Mouse (Mus musculus): ENCODE data around the gene Il4ra. TPM values are rescaled to one million over a fixed set of nuclear protein-coding genes. Genes with fewer than 3 reads are reported as not detected.

Il4ra gene
- polyA plus RNA-seq, 1 experiment from 2014 or later: 13.1 TPM

- no peak overlapping the region for H3K27ac ChIP-seq (ENCODE audit: low read length)
- H3K4me1 ChIP-seq (ENCODE audit: insufficient read depth, low read length): peaks cover 13% of the 10 kb centered on the region; the same call in 1 of the 2 replicates
- no peak overlapping the region for H3K9ac ChIP-seq (replicated peaks; ENCODE audit: low read length)
- H3K36me3 ChIP-seq (ENCODE audit: insufficient read depth, low read length): peaks cover 23% of the 10 kb centered on the region; the same call in 1 of the 2 replicates
- H3K4me3 ChIP-seq (ENCODE audit: low read length): no peak overlapping the region
- no peaks in the 10 kb centered on the region for H3K9me3 ChIP-seq (ENCODE audit: low read length)
- H3K27me3 ChIP-seq (ENCODE audit: insufficient read depth, low read length): no peaks in the 10 kb centered on the region
- no peak for ATAC-seq (ENCODE audit: low FRiP score, low TSS enrichment)
- 58% methylated on average over 12 of the region's 12 CpGs for WGBS
- no peak overlapping the region for H3K4me2 ChIP-seq (replicated peaks; ENCODE audit: low read depth, low read length)
These were observed 13.8 kb downstream of the Il4ra start for GRCm38 (mm10) chr7:125565516-125566285.

- peaks cover 6% of the 10 kb centered on the region; the same call in 1 of the 2 replicates for H3K4me1 ChIP-seq (ENCODE audit: insufficient read depth, low read length)
- ATAC-seq (ENCODE audit: low FRiP score, low TSS enrichment): 0 out of 2 replicates have a peak, but pooled peaks have one; percentile 11
- H3K4me3 ChIP-seq (ENCODE audit: low read length): no peak overlapping the region
- no peak overlapping the region for H3K4me2 ChIP-seq (replicated peaks; ENCODE audit: low read depth, low read length)
- 66% methylated on average over 2 of the region's 2 CpGs for WGBS
- H3K27ac ChIP-seq (ENCODE audit: low read length): no peak overlapping the region
- H3K36me3 ChIP-seq (ENCODE audit: insufficient read depth, low read length): peaks cover 23% of the 10 kb centered on the region; the same call in 1 of the 2 replicates
- H3K27me3 ChIP-seq (ENCODE audit: insufficient read depth, low read length): no peaks in the 10 kb centered on the region
- H3K9me3 ChIP-seq (ENCODE audit: low read length): no peaks in the 10 kb centered on the region
- H3K9ac ChIP-seq (replicated peaks; ENCODE audit: low read length): no peak overlapping the region
These were observed 14.5 kb downstream of the Il4ra start for GRCm38 (mm10) chr7:125566420-125566819.

GRCm38 (mm10) chr7:125568888-125569287 is 17.0 kb downstream of the Il4ra start:
- Histone ChIP-seq H3K4me1 (ENCODE audit: insufficient read depth, low read length) (0 out of 2 replicates have a peak, but pooled peaks cover 3% of the 10 kb centered on the region), H3K36me3 (ENCODE audit: insufficient read depth, low read length) (peaks cover 26% of the 10 kb centered on the region; the same call in 1 of the 2 replicates), H3K4me2 (replicated peaks; ENCODE audit: low read depth, low read length) (no peak overlapping the region), H3K9me3 (ENCODE audit: low read length) (no peaks in the 10 kb centered on the region), H3K9ac (replicated peaks; ENCODE audit: low read length) (no peak overlapping the region), H3K4me3 (ENCODE audit: low read length) (no peak overlapping the region), H3K27ac (ENCODE audit: low read length) (no peak overlapping the region), H3K27me3 (ENCODE audit: insufficient read depth, low read length) (no peaks in the 10 kb centered on the region)
- WGBS: 78% methylated on average over 8 of the region's 8 CpGs
- ATAC-seq (ENCODE audit: low FRiP score, low TSS enrichment): no peak

GRCm38 (mm10) chr7:125571891-125572290 is 20.0 kb downstream of the Il4ra start:
- no peak for ATAC-seq (ENCODE audit: low FRiP score, low TSS enrichment)
- Histone ChIP-seq H3K27ac (ENCODE audit: low read length) (no peak overlapping the region), H3K4me3 (ENCODE audit: low read length) (no peak overlapping the region), H3K4me1 (ENCODE audit: insufficient read depth, low read length) (0 out of 2 replicates have a peak, but pooled peaks cover 8% of the 10 kb centered on the region), H3K27me3 (ENCODE audit: insufficient read depth, low read length) (no peaks in the 10 kb centered on the region), H3K9me3 (ENCODE audit: low read length) (no peaks in the 10 kb centered on the region), H3K9ac (replicated peaks; ENCODE audit: low read length) (no peak overlapping the region), H3K36me3 (ENCODE audit: insufficient read depth, low read length) (peaks cover 24% of the 10 kb centered on the region; the same call in 1 of the 2 replicates), H3K4me2 (replicated peaks; ENCODE audit: low read depth, low read length) (no peak overlapping the region)
- 76% methylated on average over 19 of the region's 19 CpGs for WGBS

- H3K27me3 ChIP-seq (ENCODE audit: insufficient read depth, low read length): no peaks in the 10 kb centered on the region
- WGBS: 82% methylated on average over 6 of the region's 6 CpGs
- H3K4me1 ChIP-seq (ENCODE audit: insufficient read depth, low read length): peaks cover 11% of the 10 kb centered on the region; the same call in 1 of the 2 replicates
- no peak for ATAC-seq (ENCODE audit: low FRiP score, low TSS enrichment)
- no peaks in the 10 kb centered on the region for H3K9me3 ChIP-seq (ENCODE audit: low read length)
- no peak overlapping the region for H3K9ac ChIP-seq (replicated peaks; ENCODE audit: low read length)
- no peak overlapping the region for H3K4me3 ChIP-seq (ENCODE audit: low read length)
- H3K4me2 ChIP-seq (replicated peaks; ENCODE audit: low read depth, low read length): no peak overlapping the region
- H3K36me3 ChIP-seq (ENCODE audit: insufficient read depth, low read length): peaks cover 23% of the 10 kb centered on the region; the same call in 1 of the 2 replicates
- H3K27ac ChIP-seq (ENCODE audit: low read length): no peak overlapping the region
These were observed 20.8 kb downstream of the Il4ra start for GRCm38 (mm10) chr7:125572737-125573136.

GRCm38 (mm10) chr7:125573849-125574248 is 21.9 kb downstream of the Il4ra start:
- H3K4me2 ChIP-seq (replicated peaks; ENCODE audit: low read depth, low read length): no peak overlapping the region
- no peak overlapping the region for H3K9ac ChIP-seq (replicated peaks; ENCODE audit: low read length)
- 76% methylated on average over 2 of the region's 2 CpGs for WGBS
- no peak overlapping the region for H3K27ac ChIP-seq (ENCODE audit: low read length)
- H3K9me3 ChIP-seq (ENCODE audit: low read length): no peaks in the 10 kb centered on the region
- peaks cover 20% of the 10 kb centered on the region; the same call in 1 of the 2 replicates for H3K36me3 ChIP-seq (ENCODE audit: insufficient read depth, low read length)
- ATAC-seq (ENCODE audit: low FRiP score, low TSS enrichment): no peak
- H3K27me3 ChIP-seq (ENCODE audit: insufficient read depth, low read length): no peaks in the 10 kb centered on the region
- no peak overlapping the region for H3K4me3 ChIP-seq (ENCODE audit: low read length)
- H3K4me1 ChIP-seq (ENCODE audit: insufficient read depth, low read length): peaks cover 11% of the 10 kb centered on the region; the same call in 1 of the 2 replicates

GRCm38 (mm10) chr7:125574832-125575231 is 22.9 kb downstream of the Il4ra start:
- H3K4me3 ChIP-seq (ENCODE audit: low read length): no peak overlapping the region
- WGBS: 81% methylated on average over 3 of the region's 3 CpGs
- H3K4me2 ChIP-seq (replicated peaks; ENCODE audit: low read depth, low read length): no peak overlapping the region
- H3K27me3 ChIP-seq (ENCODE audit: insufficient read depth, low read length): no peaks in the 10 kb centered on the region
- peaks cover 12% of the 10 kb centered on the region; the same call in 1 of the 2 replicates for H3K36me3 ChIP-seq (ENCODE audit: insufficient read depth, low read length)
- no peak overlapping the region for H3K9ac ChIP-seq (replicated peaks; ENCODE audit: low read length)
- no peak overlapping the region for H3K27ac ChIP-seq (ENCODE audit: low read length)
- ATAC-seq (ENCODE audit: low FRiP score, low TSS enrichment): no peak
- no peaks in the 10 kb centered on the region for H3K9me3 ChIP-seq (ENCODE audit: low read length)
- peaks cover 11% of the 10 kb centered on the region; the same call in 1 of the 2 replicates for H3K4me1 ChIP-seq (ENCODE audit: insufficient read depth, low read length)

GRCm38 (mm10) chr7:125575738-125576540 is 24.0 kb downstream of the Il4ra start:
- no peak for ATAC-seq (ENCODE audit: low FRiP score, low TSS enrichment)
- Histone ChIP-seq H3K9ac (replicated peaks; ENCODE audit: low read length) (peak overlapping the region; percentile 23; the same call in 1 of the 2 replicates), H3K9me3 (ENCODE audit: low read length) (no peaks in the 10 kb centered on the region), H3K27ac (ENCODE audit: low read length) (peak overlapping the region; percentile 26; the same call in 1 of the 2 replicates), H3K36me3 (ENCODE audit: insufficient read depth, low read length) (0 out of 2 replicates have a peak, but pooled peaks cover 4% of the 10 kb centered on the region), H3K4me1 (ENCODE audit: insufficient read depth, low read length) (peaks cover 14% of the 10 kb centered on the region), H3K4me3 (ENCODE audit: low read length) (no peak overlapping the region), H3K4me2 (replicated peaks; ENCODE audit: low read depth, low read length) (no peak overlapping the region), H3K27me3 (ENCODE audit: insufficient read depth, low read length) (no peaks in the 10 kb centered on the region)
- WGBS: 75% methylated on average over 16 of the region's 16 CpGs

GRCm38 (mm10) chr7:125576982-125577381 is 25.1 kb downstream of the Il4ra start:
- Histone ChIP-seq H3K4me2 (replicated peaks; ENCODE audit: low read depth, low read length) (no peak overlapping the region), H3K9me3 (ENCODE audit: low read length) (no peaks in the 10 kb centered on the region), H3K27me3 (ENCODE audit: insufficient read depth, low read length) (no peaks in the 10 kb centered on the region), H3K36me3 (ENCODE audit: insufficient read depth, low read length) (0 out of 2 replicates have a peak, but pooled peaks cover 4% of the 10 kb centered on the region), H3K4me3 (ENCODE audit: low read length) (no peak overlapping the region), H3K27ac (ENCODE audit: low read length) (no peak overlapping the region), H3K9ac (replicated peaks; ENCODE audit: low read length) (no peak overlapping the region), H3K4me1 (ENCODE audit: insufficient read depth, low read length) (peaks cover 18% of the 10 kb centered on the region)
- 63% methylated on average over 7 of the region's 7 CpGs for WGBS
- ATAC-seq (ENCODE audit: low FRiP score, low TSS enrichment): no peak
